Mouse (Mus musculus) kidney, adult 2 months (tissue): ENCODE results near the gene Doc2b.

ENCODE experiments used
- CTCF ChIP-seq: fragments of 200-500 bp; conservative IDR thresholded peaks from 2 replicates; pipeline ENCODE4 v1.5.1; 2011; ENCODE audit warnings: low read depth, mild to moderate bottlenecking, control low read depth, low read length, moderate library complexity, mixed read lengths; ENCODE audit not compliant: insufficient read depth, insufficient read length
- POLR2A ChIP-seq: fragments of 200-500 bp; IDR thresholded peaks from one replicate; pipeline ENCODE4 v1.6.1; 2011; ENCODE audit warnings: low read depth, low read length, control low read depth

- no peak for TF ChIP-seq POLR2A
- no peak for TF ChIP-seq CTCF
Measured at GRCm38 (mm10) chr11:75740204-75740603, 55.6 kb downstream of the Doc2b start.
